In genomic region chr6:30509265-30510239, GRCm38 (mm10) we compare ENCODE assay signal across 8 mouse cellular contexts. TPM values are rescaled to one million over a fixed set of nuclear protein-coding genes. Genes with fewer than 3 reads are reported as not detected.
DNase-seq lines count a peak whose midpoint lies in the region; ATAC-seq and TF ChIP-seq lines count a peak whose summit lies in the region.

Gene Tmem209, minus strand, starts transcription at chr6:30509783.
Gene Ssmem1, plus strand, starts transcription at chr6:30509849.

- peak within 1 kb of the TSS; percentile 71 for H3K4me3 ChIP-seq in gastrocnemius, adult 2 months
- peak within 1 kb of the TSS; percentile 64 for H3K4me3 ChIP-seq in hindbrain, postnatal 0 days (ENCODE audit: low read length)
- H3K4me3 ChIP-seq in left cerebral cortex, adult 2 months: peak within 1 kb of the TSS; percentile 68

- intact Hi-C loops in gastrocnemius, adult 2 months (cut with DNase I): loop anchor here (5.0 kb wide), 1 partner anchor 388 kb away; the partner anchor contains the start of gene Copg2
- intact Hi-C loops in left cerebral cortex, adult 2 months (cut with DNase I): loop anchor here (2.0 to 5.0 kb wide), 3 partner anchors 37 to 528 kb away; partner anchors contain the start of gene Klhdc10

- H3K4me2 ChIP-seq in hindbrain, postnatal 0 days (ENCODE audit: low read depth, low read length): peak within 1 kb of the TSS; percentile 93

- H3K27ac ChIP-seq in gastrocnemius, adult 2 months: peak within 1 kb of the TSS; percentile 91
- peak within 1 kb of the TSS; percentile 95 for H3K27ac ChIP-seq in hindbrain, postnatal 0 days
- H3K27ac ChIP-seq in left cerebral cortex, adult 2 months: peak within 1 kb of the TSS; percentile 94

- peak; percentile 99 for DNase-seq in ZHBTc4 (ENCODE audit: low read depth, low spot score)
- peak; percentile 100 for DNase-seq in gastrocnemius, adult 2 months
- DNase-seq in hindbrain, postnatal 0 days (ENCODE audit: low spot score): peak; percentile 99
- peak; percentile 99 for DNase-seq in left cerebral cortex, adult 2 months (ENCODE audit: extremely low spot score in 1 of 2, low spot score in 2 of 2)
- DNase-seq in right cerebral cortex, adult 2 months (ENCODE audit: low spot score in 2 of 2): peak; percentile 99
- DNase-seq in urinary bladder, postnatal 14 days (ENCODE audit: low spot score): peak; percentile 100

- peaks cover 7% of the 10 kb centered on the region; the same call in 1 of the 2 replicates for H3K4me1 ChIP-seq in hindbrain, postnatal 0 days (ENCODE audit: insufficient read depth, low read length)

- under 1% methylated on average over 37 of the region's 37 CpGs for WGBS in hindbrain, postnatal 0 days

- H3K9me3 ChIP-seq in hindbrain, postnatal 0 days (ENCODE audit: low read length): no peaks in the 10 kb centered on the region

- peak; percentile 99 for ATAC-seq in common myeloid progenitor, adult 5-6 weeks (replicated peaks; ENCODE audit: low read depth, poor library complexity, severe bottlenecking)
- peak; percentile 99 for ATAC-seq in hindbrain, postnatal 0 days
- peak; percentile 99 for ATAC-seq in megakaryocyte, adult 5-6 weeks (ENCODE audit: poor library complexity, severe bottlenecking)

- H3K27me3 ChIP-seq in hindbrain, postnatal 0 days (ENCODE audit: insufficient read depth, low read length): no peaks in the 10 kb centered on the region

- H3K36me3 ChIP-seq in hindbrain, postnatal 0 days (ENCODE audit: insufficient read depth, low read length): 0 out of 2 replicates have a peak, but pooled peaks cover 7% of the 10 kb centered on the region

- TF ChIP-seq CTCF in gastrocnemius, adult 2 months (IDR thresholded peaks at IDR 0.05): no peak
- TF ChIP-seq CTCF in hindbrain, postnatal 0 days (IDR thresholded peaks at IDR 0.05; ENCODE audit: low read depth): no peak
- TF ChIP-seq CTCF in left cerebral cortex, adult 2 months (IDR thresholded peaks at IDR 0.05): no peak

- H3K9ac ChIP-seq in hindbrain, postnatal 0 days (replicated peaks; ENCODE audit: low read length): peak within 1 kb of the TSS; percentile 75

RNA-seq across cellular contexts. Expression of gene Tmem209, which starts in this region (rescaled TPM):
- 25.7 and 48.9 TPM in 2 replicates for total RNA-seq in common myeloid progenitor, adult 5-6 weeks (2017)
- 10 to 100 TPM in 1 of 2 experiments, 1 to 10 TPM in 1; 7.1 to 11.4 TPM for total RNA-seq in gastrocnemius, adult 2 months (2021)
- total RNA-seq in hindbrain, postnatal 0 days (2014; rRNA removed): 35.3 and 50.0 TPM in 2 replicates
- polyA plus RNA-seq in hindbrain, postnatal 0 days (2015; fragmentation: Nextera tagmentation; extraction: Ambion mirVana): 23.2 and 25.0 TPM in 2 replicates
- total RNA-seq in left cerebral cortex, adult 2 months (2021): 10 to 100 TPM; 18.3 to 21.7 TPM
- 40.3 and 42.3 TPM in 2 replicates for total RNA-seq in megakaryocyte, adult 5-6 weeks (2015)
- total RNA-seq in megakaryocyte, adult 5-6 weeks (2017): 24.0 and 39.0 TPM in 2 replicates

RNA-seq across cellular contexts. Expression of gene Ssmem1, which starts in this region (rescaled TPM):
- not detected in 2 replicates for total RNA-seq in common myeloid progenitor, adult 5-6 weeks (2017)
- under 1 TPM; 0.18 to 0.20 TPM for total RNA-seq in gastrocnemius, adult 2 months (2021)
- total RNA-seq in hindbrain, postnatal 0 days (2014; rRNA removed): 0.26 TPM in 1 of 2 replicates, not detected in the other
- 0.18 and 0.39 TPM in 2 replicates for polyA plus RNA-seq in hindbrain, postnatal 0 days (2015; fragmentation: Nextera tagmentation; extraction: Ambion mirVana)
- 1 to 10 TPM in 1 of 2 experiments, under 1 TPM in 1; 0.70 to 1.1 TPM for total RNA-seq in left cerebral cortex, adult 2 months (2021)
- 0.68 TPM in 1 of 2 replicates, not detected in the other for total RNA-seq in megakaryocyte, adult 5-6 weeks (2015)
- total RNA-seq in megakaryocyte, adult 5-6 weeks (2017): 0.44 and 1.1 TPM in 2 replicates

Comparison
In these comparisons a context has a peak if more than half of its experiments do, and no peak if none do; other contexts are left out.
1. Peak in every context shown above with its lines: DNase-seq, ATAC-seq, H3K4me3 ChIP-seq and H3K27ac ChIP-seq.